In the genomic region with DNA sequence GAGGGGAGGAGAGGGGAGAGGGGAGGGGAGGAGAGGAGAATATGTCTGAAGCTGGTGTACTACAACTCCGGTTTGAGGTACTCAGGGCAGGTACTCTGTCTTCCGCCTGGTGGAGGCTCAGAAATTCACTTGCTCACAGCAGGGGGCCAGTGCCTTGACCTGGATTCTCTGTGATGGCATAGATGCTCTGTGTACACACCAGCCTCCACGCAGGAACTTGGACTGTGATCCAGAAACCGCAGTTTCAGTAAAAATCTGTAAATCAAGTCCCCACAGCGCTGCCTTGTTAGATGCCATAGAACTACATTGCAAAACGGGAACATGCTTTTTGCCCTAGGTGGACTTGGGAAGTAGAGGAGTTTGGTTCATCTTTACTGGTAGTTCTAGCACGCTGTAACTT, we compare ENCODE assay signal across 13 mouse cellular contexts. TPM values are rescaled to one million over a fixed set of nuclear protein-coding genes. Genes with fewer than 3 reads are reported as not detected.
A peak's percentile ranks its signal among the peaks of the same experiment; 100 is the strongest.
DNase-seq lines count a peak whose midpoint lies in the region; ATAC-seq lines count a peak whose summit lies in the region.
"Had no signal": no experiment of that assay in that cellular context is flagged by ENCODE, and none has a peak within 500 bp of the region (broad histone marks: within the 10 kb centered on the region; RNA-seq: fewer than 3 reads in every experiment).

No protein-coding gene starts in this region.

- H3K9me3 ChIP-seq in liver, embryonic 13.5 days (replicated peaks): no peaks in the 10 kb centered on the region
- H3K9me3 ChIP-seq in hindbrain, embryonic 11.5 days (ENCODE audit: control insufficient read depth, low read length): no peaks in the 10 kb centered on the region
- H3K9me3 ChIP-seq: heart, embryonic 12.5 days; hindbrain, embryonic 12.5 days had no signal

- DNase-seq in cerebellum, postnatal 25 days: peak; percentile 35 to 54
- DNase-seq in cerebellum, adult 11 months: no peak
- peak; percentile 12 for DNase-seq in CD4-positive helper T cell, adult 2 months (ENCODE audit: low read depth, low spot score)
- DNase-seq in liver, embryonic 13.5 days: no peak
- DNase-seq in MN1 (ENCODE audit: low spot score): no peak
- DNase-seq in hindbrain, embryonic 11.5 days (ENCODE audit: low spot score): no peak
- DNase-seq: adrenal gland, postnatal 14 days; lung, adult 2 months; thymus, postnatal 14 days had no signal

- no peaks in the 10 kb centered on the region for H3K36me3 ChIP-seq in liver, embryonic 13.5 days
- H3K36me3 ChIP-seq in hindbrain, embryonic 11.5 days (ENCODE audit: control insufficient read depth, insufficient read depth, low read length): no peaks in the 10 kb centered on the region
- H3K36me3 ChIP-seq: heart, embryonic 12.5 days; hindbrain, embryonic 12.5 days had no signal

- H3K4me2 ChIP-seq in liver, embryonic 13.5 days: no peak overlapping the region
- H3K4me2 ChIP-seq in hindbrain, embryonic 11.5 days (replicated peaks; ENCODE audit: low read depth, low read length): no peak overlapping the region
- H3K4me2 ChIP-seq: heart, embryonic 12.5 days; hindbrain, embryonic 12.5 days had no signal

- no peaks in the 10 kb centered on the region for H3K27me3 ChIP-seq in liver, embryonic 13.5 days
- no peaks in the 10 kb centered on the region for H3K27me3 ChIP-seq in hindbrain, embryonic 11.5 days (ENCODE audit: control insufficient read depth, insufficient read depth, low read length)
- H3K27me3 ChIP-seq: heart, embryonic 12.5 days; hindbrain, embryonic 12.5 days had no signal

- WGBS in liver, embryonic 13.5 days (ENCODE audit: insufficient replicate concordance): 50% methylated on average over 7 of the region's 7 CpGs
- WGBS in hindbrain, embryonic 11.5 days: 75% methylated on average over 7 of the region's 7 CpGs

- peaks cover 12% of the 10 kb centered on the region; the same call in 1 of the 2 replicates for H3K4me1 ChIP-seq in liver, embryonic 13.5 days (replicated peaks)
- H3K4me1 ChIP-seq in hindbrain, embryonic 11.5 days (replicated peaks; ENCODE audit: control insufficient read depth, insufficient read depth, low read length): no peaks in the 10 kb centered on the region
- H3K4me1 ChIP-seq: heart, embryonic 12.5 days; hindbrain, embryonic 12.5 days had no signal

- no peak overlapping the region for H3K9ac ChIP-seq in liver, embryonic 13.5 days
- no peak overlapping the region for H3K9ac ChIP-seq in hindbrain, embryonic 11.5 days (ENCODE audit: low read depth, low read length)
- H3K9ac ChIP-seq: heart, embryonic 12.5 days; hindbrain, embryonic 12.5 days had no signal

- ATAC-seq in common myeloid progenitor, adult 5-6 weeks (replicated peaks; ENCODE audit: low read depth, poor library complexity, severe bottlenecking): peak; percentile 23; the same call in 1 of the 2 replicates
- no peak for ATAC-seq in liver, embryonic 13.5 days (ENCODE audit: low read depth)
- no peak for ATAC-seq in hindbrain, embryonic 11.5 days (ENCODE audit: low FRiP score)
- ATAC-seq: forebrain, embryonic 14.5 days had no signal

- H3K4me3 ChIP-seq in liver, embryonic 13.5 days (replicated peaks): no peak overlapping the region
- no peak overlapping the region for H3K4me3 ChIP-seq in hindbrain, embryonic 11.5 days (ENCODE audit: low read depth, low read length)
- H3K4me3 ChIP-seq: heart, embryonic 12.5 days; hindbrain, embryonic 12.5 days had no signal

- H3K27ac ChIP-seq in liver, embryonic 13.5 days: peak overlapping the region; percentile 34; the same call in 1 of the 2 replicates
- H3K27ac ChIP-seq in hindbrain, embryonic 11.5 days (ENCODE audit: low read depth, low read length): no peak overlapping the region
- H3K27ac ChIP-seq: hindbrain, embryonic 12.5 days had no signal

RNA-seq across cellular contexts. Expression of gene Id2, which starts 44.4 kb away (rescaled TPM):
- total RNA-seq in common myeloid progenitor, adult 5-6 weeks (2017): 7.9 and 11.7 TPM in 2 replicates
- 98.7 and 122 TPM in 2 replicates for polyA plus RNA-seq in liver, embryonic 13.5 days (2015; fragmentation: Nextera tagmentation; extraction: Ambion mirVana)
- polyA plus RNA-seq in hindbrain, embryonic 11.5 days (2014; fragmentation: Nextera tagmentation; extraction: Ambion mirVana): 394 and 397 TPM in 2 replicates

Comparison
In these comparisons a context has a peak if more than half of its experiments do, and no peak if none do; other contexts are left out.
1. DNase-seq: peak in cerebellum, postnatal 25 days (2 of 2) and CD4-positive helper T cell, adult 2 months (single experiment); none in cerebellum, adult 11 months (single experiment), liver, embryonic 13.5 days (single experiment), MN1 (single experiment) and hindbrain, embryonic 11.5 days (single experiment).